ENCODE assay signal across 14 mouse cellular contexts in genomic region chr10:126920220-126920619, GRCm38 (mm10). TPM values are rescaled to one million over a fixed set of nuclear protein-coding genes. Genes with fewer than 3 reads are reported as not detected.
DNase-seq lines count a peak whose midpoint lies in the region; ATAC-seq and TF ChIP-seq lines count a peak whose summit lies in the region.
"Had no signal": no experiment of that assay in that cellular context is flagged by ENCODE, and none has a peak within 500 bp of the region (broad histone marks: within the 10 kb centered on the region; RNA-seq: fewer than 3 reads in every experiment).

No protein-coding gene starts in this region.

- no peak overlapping the region for H3K4me3 ChIP-seq in heart, adult 2 months
- no peak overlapping the region for H3K4me3 ChIP-seq in liver, postnatal 0 days (ENCODE audit: low read depth, low read length)
- no peak overlapping the region for H3K4me3 ChIP-seq in liver, embryonic 12.5 days
- no peak overlapping the region for H3K4me3 ChIP-seq in E14TG2a.4 (replicated peaks; ENCODE audit: low read length)
- no peak overlapping the region for H3K4me3 ChIP-seq in embryonic fibroblast, embryonic 13.5 days (ENCODE audit: insufficient read depth, low read length)
- H3K4me3 ChIP-seq: hindbrain, embryonic 10.5 days; lung, embryonic 15.5 days; midbrain, embryonic 13.5 days had no signal

- no peak for DNase-seq in heart, adult 2 months
- DNase-seq in heart, postnatal 14 days, result no peak
- DNase-seq in liver, postnatal 0 days, result no peak
- DNase-seq: cerebellum, adult 18-20 months; retina, postnatal 1 day had no signal

- no peak overlapping the region for H3K27ac ChIP-seq in heart, adult 2 months
- H3K27ac ChIP-seq in liver, postnatal 0 days (ENCODE audit: low read depth), result no peak overlapping the region
- no peak overlapping the region for H3K27ac ChIP-seq in liver, embryonic 12.5 days
- no peak overlapping the region for H3K27ac ChIP-seq in embryonic fibroblast, embryonic 13.5 days (ENCODE audit: insufficient read depth, low read length)
- H3K27ac ChIP-seq: hindbrain, embryonic 10.5 days; lung, embryonic 15.5 days; midbrain, embryonic 13.5 days had no signal

- no peaks in the 10 kb centered on the region for H3K4me1 ChIP-seq in heart, adult 2 months (ENCODE audit: control insufficient read depth, insufficient read depth, low read length)
- no peaks in the 10 kb centered on the region for H3K4me1 ChIP-seq in liver, postnatal 0 days (ENCODE audit: insufficient read depth)
- no peaks in the 10 kb centered on the region for H3K4me1 ChIP-seq in liver, embryonic 12.5 days
- H3K4me1 ChIP-seq in E14TG2a.4 (replicated peaks; ENCODE audit: low read depth, low read length), result peaks cover 14% of the 10 kb centered on the region
- no peaks in the 10 kb centered on the region for H3K4me1 ChIP-seq in embryonic fibroblast, embryonic 13.5 days (ENCODE audit: control insufficient read depth, insufficient read depth, low read length)
- H3K4me1 ChIP-seq: hindbrain, embryonic 10.5 days; midbrain, embryonic 13.5 days had no signal

- intact Hi-C loops in heart, adult 2 months (cut with DNase I), result no loop called here
- intact Hi-C loops in heart, postnatal 14 days (cut with DNase I), result no loop called here

- H3K27me3 ChIP-seq in heart, adult 2 months (ENCODE audit: control insufficient read depth, insufficient read depth, low read length), result no peaks in the 10 kb centered on the region
- H3K27me3 ChIP-seq in liver, postnatal 0 days (ENCODE audit: insufficient read depth, low read length), result no peaks in the 10 kb centered on the region
- H3K27me3 ChIP-seq in liver, embryonic 12.5 days (replicated peaks), result peaks cover 17% of the 10 kb centered on the region
- H3K27me3 ChIP-seq in E14TG2a.4 (ENCODE audit: insufficient read depth, low read length), result no peaks in the 10 kb centered on the region
- H3K27me3 ChIP-seq: lung, embryonic 15.5 days had no signal

- TF ChIP-seq POLR2A in heart, adult 2 months (IDR thresholded peaks at IDR 0.05; ENCODE audit: insufficient read depth, low read depth, low read length), result no peak
- no peak for TF ChIP-seq POLR2A in embryonic fibroblast, embryonic 13.5 days (IDR thresholded peaks at IDR 0.05; ENCODE audit: low read depth, low read length)

- H3K79me2 ChIP-seq in heart, adult 2 months (replicated peaks; ENCODE audit: control insufficient read depth, insufficient read depth, low read length), result no peaks in the 10 kb centered on the region

- ATAC-seq in liver, postnatal 0 days, result no peak
- ATAC-seq in liver, embryonic 12.5 days, result no peak
- no peak for ATAC-seq in frontal cortex, adult (ENCODE audit: low TSS enrichment)
- no peak for ATAC-seq in activated CD4-positive, CD25-positive, alpha-beta regulatory T cell, adult 4 months

- no peaks in the 10 kb centered on the region for H3K36me3 ChIP-seq in heart, adult 2 months (ENCODE audit: control insufficient read depth, insufficient read depth, low read length)
- no peaks in the 10 kb centered on the region for H3K36me3 ChIP-seq in liver, postnatal 0 days (replicated peaks; ENCODE audit: insufficient read depth, low read length)
- H3K36me3 ChIP-seq in liver, embryonic 12.5 days, result no peaks in the 10 kb centered on the region
- H3K36me3 ChIP-seq in E14TG2a.4 (ENCODE audit: insufficient read depth, low read length), result no peaks in the 10 kb centered on the region
- H3K36me3 ChIP-seq: hindbrain, embryonic 10.5 days; lung, embryonic 15.5 days; midbrain, embryonic 13.5 days had no signal

- H3K9ac ChIP-seq in heart, adult 2 months (ENCODE audit: low read depth, low read length), result no peak overlapping the region
- H3K9ac ChIP-seq in liver, postnatal 0 days (replicated peaks), result no peak overlapping the region
- H3K9ac ChIP-seq in liver, embryonic 12.5 days, result no peak overlapping the region
- H3K9ac ChIP-seq: lung, embryonic 15.5 days; midbrain, embryonic 13.5 days had no signal

- WGBS in heart, adult 2 months, result 97% methylated on average over 3 of the region's 3 CpGs
- 95% methylated on average over 3 of the region's 3 CpGs for WGBS in liver, postnatal 0 days (ENCODE audit: insufficient replicate concordance)
- WGBS in liver, embryonic 12.5 days (ENCODE audit: insufficient replicate concordance), result 90% methylated on average over 3 of the region's 3 CpGs

- H3K4me2 ChIP-seq in liver, postnatal 0 days (ENCODE audit: low read depth, low read length), result no peak overlapping the region
- no peak overlapping the region for H3K4me2 ChIP-seq in liver, embryonic 12.5 days
- H3K4me2 ChIP-seq: heart, embryonic 11.5 days; lung, embryonic 15.5 days; midbrain, embryonic 13.5 days had no signal

- TF ChIP-seq EP300 in heart, adult 2 months (IDR thresholded peaks at IDR 0.05; ENCODE audit: insufficient read depth, low read depth, low read length), result no peak
- TF ChIP-seq EP300 in liver, postnatal 0 days (IDR thresholded peaks at IDR 0.05; ENCODE audit: low read depth), result no peak

- peak; percentile 54 for TF ChIP-seq CTCF in heart, adult 2 months (IDR thresholded peaks at IDR 0.05)
- peak; percentile 48 for TF ChIP-seq CTCF in liver, postnatal 0 days (IDR thresholded peaks at IDR 0.05; ENCODE audit: low read depth)
- TF ChIP-seq CTCF in E14TG2a.4 (conservative IDR thresholded peaks at IDR 0.05; ENCODE audit: low read length), result peak; percentile 46
- peak; percentile 21; the same call in 1 of the 2 replicates for TF ChIP-seq CTCF in embryonic fibroblast, embryonic 13.5 days (IDR thresholded peaks at IDR 0.05; ENCODE audit: borderline replicate concordance, insufficient read depth, low read length)

- H3K9me3 ChIP-seq in liver, postnatal 0 days (ENCODE audit: low read length), result peaks cover 3% of the 10 kb centered on the region
- H3K9me3 ChIP-seq in liver, embryonic 12.5 days (replicated peaks), result peaks cover 10% of the 10 kb centered on the region; the same call in 1 of the 2 replicates
- H3K9me3 ChIP-seq in E14TG2a.4 (ENCODE audit: low read length), result peaks cover 9% of the 10 kb centered on the region

RNA-seq across cellular contexts. Expression of gene Atp23, which starts 19.1 kb away (rescaled TPM):
- 1 to 10 TPM; 4.9 to 5.5 TPM for total RNA-seq in heart, adult 2 months (2021)
- polyA plus RNA-seq in heart, adult 2 months (2012; rRNA removed), result 5.3 and 5.5 TPM in 2 replicates
- 1 to 10 TPM; 3.8 to 3.9 TPM for total RNA-seq in heart, postnatal 14 days (2021)
- 5.8 and 7.1 TPM in 2 replicates for polyA plus RNA-seq in liver, postnatal 0 days (2015; fragmentation: Nextera tagmentation; extraction: Ambion mirVana)
- 13.9 and 14.4 TPM in 2 replicates for polyA plus RNA-seq in liver, embryonic 12.5 days (2016; fragmentation: Nextera tagmentation; extraction: Ambion mirVana)
- polyA plus RNA-seq in embryonic fibroblast, embryonic 13.5 days (2011; ENCODE audit: insufficient read length, low read depth, missing spikeins), result 4.7 and 5.2 TPM in 2 replicates
- 1 to 10 TPM; 5.9 to 6.9 TPM for polyA plus RNA-seq in activated CD4-positive, CD25-positive, alpha-beta regulatory T cell, adult 4 months (2017; shearing (Covaris generic))

RNA-seq across cellular contexts. Expression of gene Ctdsp2, which starts 58.3 kb away (rescaled TPM):
- 100 to 1,000 TPM in 1 of 2 experiments, 10 to 100 TPM in 1; 82.2 to 108 TPM for total RNA-seq in heart, adult 2 months (2021)
- polyA plus RNA-seq in heart, adult 2 months (2012; rRNA removed), result 85.6 and 114 TPM in 2 replicates
- total RNA-seq in heart, postnatal 14 days (2021), result 100 to 1,000 TPM; 104 to 122 TPM
- polyA plus RNA-seq in liver, postnatal 0 days (2015; fragmentation: Nextera tagmentation; extraction: Ambion mirVana), result 10.7 and 11.4 TPM in 2 replicates
- polyA plus RNA-seq in liver, embryonic 12.5 days (2016; fragmentation: Nextera tagmentation; extraction: Ambion mirVana), result 22.2 and 24.0 TPM in 2 replicates
- 152 and 208 TPM in 2 replicates for polyA plus RNA-seq in embryonic fibroblast, embryonic 13.5 days (2011; ENCODE audit: insufficient read length, low read depth, missing spikeins)
- 10 to 100 TPM; 29.8 to 35.8 TPM for polyA plus RNA-seq in activated CD4-positive, CD25-positive, alpha-beta regulatory T cell, adult 4 months (2017; shearing (Covaris generic))
